Mouse (Mus musculus) kidney, postnatal 0 days (tissue): ENCODE measurements around the gene Speg. TPM values are rescaled to one million over a fixed set of nuclear protein-coding genes. Genes with fewer than 3 reads are reported as not detected.

ENCODE experiments used
- ATAC-seq: fragments of 200-750 bp; cut with Nextera tagmentation; replicated peaks from 2 replicates; pipeline ENCODE4 v1.8.0; 2017; ENCODE audit warnings: low read depth, moderate number of reproducible peaks, moderate TSS enrichment, moderate library complexity; ENCODE audit not compliant: low FRiP score
- DNase-seq: peaks from one replicate; pipeline ENCODE4 v3.0.0-alpha.2; 2016; ENCODE audit warnings: low spot score
- H3K27ac ChIP-seq: fragments of 300-500 bp; sonication (generic); 2 replicates; pipeline ENCODE4 v1.5.1; 2014; ENCODE audit warnings: mild to moderate bottlenecking
- H3K27me3 ChIP-seq: fragments of 300-500 bp; sonication (generic); 2 replicates; pipeline ENCODE4 v1.6.1; 2014; ENCODE audit warnings: low read length, mixed read lengths; ENCODE audit not compliant: insufficient read depth
- H3K36me3 ChIP-seq: fragments of 300-500 bp; sonication (generic); 2 replicates; pipeline ENCODE4 v1.6.1; 2014; ENCODE audit warnings: low read length, mixed read lengths; ENCODE audit not compliant: insufficient read depth
- H3K4me1 ChIP-seq: fragments of 300-500 bp; sonication (generic); replicated peaks from 2 replicates; pipeline ENCODE4 v1.6.1; 2014; ENCODE audit warnings: antibody characterized with exemption, low read length, mixed read lengths; ENCODE audit not compliant: insufficient read depth
- H3K4me2 ChIP-seq: fragments of 300-500 bp; sonication (generic); 2 replicates; pipeline ENCODE4 v1.6.1; 2014; ENCODE audit warnings: mild to moderate bottlenecking, low read length, moderate library complexity, mixed read lengths
- H3K4me3 ChIP-seq: fragments of 300-500 bp; sonication (generic); replicated peaks from 2 replicates; pipeline ENCODE4 v1.5.1; 2014; ENCODE audit warnings: low read depth, low read length
- H3K9ac ChIP-seq: fragments of 300-500 bp; sonication (generic); 2 replicates; pipeline ENCODE4 v1.6.1; 2014; ENCODE audit warnings: low read depth, low read length
- H3K9me3 ChIP-seq: fragments of 300-500 bp; sonication (generic); replicated peaks from 2 replicates; pipeline ENCODE4 v1.6.1; 2016; ENCODE audit warnings: low read length, inconsistent platforms, mixed read lengths
- CTCF ChIP-seq: IDR thresholded peaks from 2 replicates; pipeline ENCODE4 v1.5.1; 2016; ENCODE audit warnings: antibody characterized with exemption, low read depth, mild to moderate bottlenecking, moderate library complexity
- WGBS: fragments of 180-500 bp; shearing (Covaris S2); extraction: QIAGEN DNeasy Blood & Tissue Kit; methylation state at CpG from one replicate; pipeline ENCODE4 v1.1.7; 2014; 5-methylcytosine and 5-hydroxymethylcytosine counted together
- polyA plus RNA-seq: library from polyadenylated mRNA; unstranded; fragments of >200 nt; fragmentation: Nextera tagmentation; extraction: Ambion mirVana; gene quantifications from 2 replicates; pipeline ENCODE4 v1.2.1, GENCODE M21; 2015

Speg gene
- polyA plus RNA-seq, 1 experiment from 2014 or later = 40.1 TPM

DNA sequence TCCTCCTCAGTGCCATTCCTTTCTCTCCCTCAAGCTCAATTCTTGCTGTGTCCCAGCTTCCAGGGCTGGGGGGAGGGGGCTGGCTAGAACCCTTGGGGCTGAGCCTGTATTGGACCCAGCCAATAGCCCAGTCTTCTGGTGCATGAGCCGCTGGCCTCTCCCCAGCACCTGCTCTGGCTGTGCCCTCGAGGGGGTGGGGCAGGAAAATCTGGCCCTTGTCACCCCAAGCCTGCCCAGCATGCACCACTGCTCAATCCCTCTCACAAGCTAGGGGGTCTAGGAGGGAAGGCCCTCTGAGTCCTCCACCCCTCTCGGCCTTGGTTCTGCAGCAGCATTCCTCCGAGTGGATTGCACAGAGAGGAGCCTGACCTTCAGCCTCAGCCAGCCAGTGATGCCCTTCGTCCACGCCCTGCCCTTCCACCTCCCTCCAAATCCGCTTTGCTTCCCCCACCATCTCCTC lies 12.4 kb downstream of the Speg start:
- no peak for DNase-seq
- Histone ChIP-seq H3K4me3 (no peak overlapping the region), H3K9me3 (no peaks in the 10 kb centered on the region), H3K27me3 (no peaks in the 10 kb centered on the region), H3K27ac (no peak overlapping the region), H3K36me3 (no peaks in the 10 kb centered on the region), H3K4me1 (peaks cover 20% of the 10 kb centered on the region), H3K4me2 (peak overlapping the region; percentile 41), H3K9ac (0 out of 2 replicates have a peak overlapping the region, but pooled peaks have one; percentile 35)
- no peak for TF ChIP-seq CTCF
- WGBS = 28% methylated on average over 7 of the region's 7 CpGs
- ATAC-seq = peak; percentile 6; the same call in 1 of the 2 replicates

DNA sequence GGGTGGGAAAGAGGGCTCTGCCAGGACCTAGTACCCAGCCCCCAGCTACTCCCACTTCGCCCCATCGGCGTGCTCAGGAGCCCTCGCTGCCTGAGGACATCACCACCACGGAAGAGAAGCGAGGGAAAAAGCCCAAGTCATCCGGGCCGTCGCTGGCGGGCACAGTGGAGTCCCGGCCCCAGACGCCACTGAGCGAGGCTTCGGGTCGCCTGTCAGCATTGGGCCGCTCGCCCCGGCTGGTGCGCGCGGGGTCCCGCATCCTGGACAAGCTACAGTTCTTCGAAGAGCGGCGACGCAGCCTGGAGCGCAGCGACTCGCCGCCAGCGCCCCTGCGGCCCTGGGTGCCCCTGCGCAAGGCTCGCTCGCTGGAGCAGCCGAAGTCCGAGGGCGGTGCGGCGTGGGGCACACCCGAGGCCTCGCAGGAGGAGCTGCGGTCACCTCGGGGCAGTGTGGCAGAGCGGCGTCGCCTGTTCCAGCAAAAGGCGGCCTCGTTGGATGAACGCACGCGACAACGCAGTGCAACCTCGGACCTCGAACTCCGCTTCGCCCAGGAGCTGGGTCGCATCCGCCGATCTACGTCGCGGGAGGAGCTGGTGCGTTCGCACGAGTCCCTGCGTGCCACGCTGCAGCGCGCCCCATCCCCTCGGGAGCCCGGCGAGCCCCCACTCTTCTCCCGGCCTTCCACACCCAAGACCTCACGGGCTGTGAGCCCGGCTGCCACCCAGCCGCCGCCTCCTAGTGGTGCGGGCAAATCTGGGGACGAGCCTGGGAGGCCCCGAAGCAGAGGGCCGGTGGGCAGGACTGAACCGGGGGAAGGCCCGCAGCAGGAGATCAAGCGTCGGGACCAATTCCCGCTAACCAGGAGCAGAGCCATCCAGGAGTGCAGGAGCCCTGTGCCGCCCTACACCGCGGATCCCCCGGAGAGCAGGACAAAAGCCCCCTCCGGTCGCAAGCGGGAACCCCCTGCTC lies 13.1 kb downstream of the Speg start:
- Histone ChIP-seq H3K9me3 (no peaks in the 10 kb centered on the region), H3K4me3 (peak overlapping the region; percentile 17; the same call in 1 of the 2 replicates), H3K36me3 (no peaks in the 10 kb centered on the region), H3K4me1 (peaks cover 20% of the 10 kb centered on the region), H3K9ac (peak overlapping the region; percentile 35; the same call in 1 of the 2 replicates), H3K27me3 (no peaks in the 10 kb centered on the region), H3K27ac (no peak overlapping the region), H3K4me2 (peak overlapping the region; percentile 41)
- ATAC-seq (peak; percentile 13; the same call in 1 of the 2 replicates), DNase-seq (no peak)
- 25% methylated on average over 94 of the region's 94 CpGs for WGBS
- TF ChIP-seq CTCF = peak; percentile 37; the same call in 1 of the 2 replicates

GRCm38 (mm10) chr1:75388898-75389515 lies 13.9 kb downstream of the Speg start:
- H3K9ac ChIP-seq = no peak overlapping the region
- no peak for ATAC-seq
- no peak for DNase-seq

GRCm38 (mm10) chr1:75393139-75393538 lies 18.0 kb downstream of the Speg start:
- no peak overlapping the region for H3K9ac ChIP-seq
- no peak overlapping the region for H3K4me3 ChIP-seq
- DNase-seq = no peak
- no peak for TF ChIP-seq CTCF
- no peaks in the 10 kb centered on the region for H3K27me3 ChIP-seq
- no peak overlapping the region for H3K4me2 ChIP-seq
- H3K36me3 ChIP-seq = peaks cover 7% of the 10 kb centered on the region; the same call in 1 of the 2 replicates
- peaks cover 9% of the 10 kb centered on the region for H3K4me1 ChIP-seq
- H3K9me3 ChIP-seq = no peaks in the 10 kb centered on the region
- no peak overlapping the region for H3K27ac ChIP-seq
- WGBS = 56% methylated on average over 9 of the region's 9 CpGs
- ATAC-seq = no peak

More at GRCm38 (mm10) chr1:75388898-75389515, 13.9 kb downstream of the Speg start:
- Histone ChIP-seq H3K9me3 (no peaks in the 10 kb centered on the region), H3K4me2 (peak overlapping the region; percentile 41; the same call in 1 of the 2 replicates), H3K27me3 (no peaks in the 10 kb centered on the region), H3K4me3 (0 out of 2 replicates have a peak overlapping the region, but pooled peaks have one; percentile 17), H3K27ac (no peak overlapping the region), H3K4me1 (peaks cover 20% of the 10 kb centered on the region), H3K36me3 (peaks cover under 1% of the 10 kb centered on the region; the same call in 1 of the 2 replicates)
- WGBS = 39% methylated on average over 23 of the region's 23 CpGs
- TF ChIP-seq CTCF = no peak

GRCm38 (mm10) chr1:75393846-75394245 lies 18.7 kb downstream of the Speg start:
- no peak for TF ChIP-seq CTCF
- H3K9ac ChIP-seq = no peak overlapping the region
- peaks cover 4% of the 10 kb centered on the region for H3K4me1 ChIP-seq
- ATAC-seq (no peak), DNase-seq (no peak)
- peaks cover 7% of the 10 kb centered on the region; the same call in 1 of the 2 replicates for H3K36me3 ChIP-seq
- no peak overlapping the region for H3K4me2 ChIP-seq
- H3K4me3 ChIP-seq = no peak overlapping the region
- H3K27ac ChIP-seq = no peak overlapping the region
- no peaks in the 10 kb centered on the region for H3K27me3 ChIP-seq
- H3K9me3 ChIP-seq = no peaks in the 10 kb centered on the region
- WGBS = 89% methylated on average over 3 of the region's 3 CpGs

GRCm38 (mm10) chr1:75398761-75399402 lies 23.8 kb downstream of the Speg start:
- peak; percentile 97 for DNase-seq
- 13% methylated on average over 9 of the region's 9 CpGs for WGBS
- H3K4me1 ChIP-seq = peaks cover 20% of the 10 kb centered on the region

More at GRCm38 (mm10) chr1:75398761-75399402, 23.8 kb downstream of the Speg start:
- Histone ChIP-seq H3K9me3 (no peaks in the 10 kb centered on the region), H3K27me3 (no peaks in the 10 kb centered on the region), H3K9ac (peak overlapping the region; percentile 60; the same call in 1 of the 2 replicates), H3K4me2 (0 out of 2 replicates have a peak overlapping the region, but pooled peaks have one; percentile 53), H3K36me3 (peaks cover 16% of the 10 kb centered on the region; the same call in 1 of the 2 replicates), H3K4me3 (no peak overlapping the region), H3K27ac (peak overlapping the region; percentile 85)
- TF ChIP-seq CTCF = peak; percentile 86
- ATAC-seq = peak; percentile 84
